24 mouse cellular contexts compared by ENCODE assay signal in genomic region chr17:74440486-74440885, GRCm38 (mm10). TPM values are rescaled to one million over a fixed set of nuclear protein-coding genes. Genes with fewer than 3 reads are reported as not detected.
DNase-seq lines count a peak whose midpoint lies in the region; ATAC-seq and TF ChIP-seq lines count a peak whose summit lies in the region.
"Had no signal": no experiment of that assay in that cellular context is flagged by ENCODE, and none has a peak within 500 bp of the region (broad histone marks: within the 10 kb centered on the region; RNA-seq: fewer than 3 reads in every experiment).

No protein-coding gene starts in this region.

- no peaks in the 10 kb centered on the region for H3K9me3 ChIP-seq in liver, embryonic 12.5 days (replicated peaks)
- H3K9me3 ChIP-seq in intestine, embryonic 15.5 days = no peaks in the 10 kb centered on the region
- H3K9me3 ChIP-seq: embryonic facial prominence, embryonic 10.5 days; lung, embryonic 15.5 days; midbrain, embryonic 15.5 days; neural tube, embryonic 15.5 days had no signal

- H3K36me3 ChIP-seq in liver, adult 2 months (ENCODE audit: control insufficient read depth, insufficient read depth, low read length) = no peaks in the 10 kb centered on the region
- H3K36me3 ChIP-seq in liver, embryonic 12.5 days = no peaks in the 10 kb centered on the region
- no peaks in the 10 kb centered on the region for H3K36me3 ChIP-seq in intestine, embryonic 15.5 days
- H3K36me3 ChIP-seq: embryonic facial prominence, embryonic 10.5 days; lung, embryonic 15.5 days; midbrain, embryonic 15.5 days; neural tube, embryonic 15.5 days had no signal

- H3K27ac ChIP-seq in liver, adult 2 months (replicated peaks; ENCODE audit: insufficient read depth, low read depth, low read length) = no peak overlapping the region
- H3K27ac ChIP-seq in liver, embryonic 12.5 days = no peak overlapping the region
- H3K27ac ChIP-seq in intestine, embryonic 15.5 days = no peak overlapping the region
- H3K27ac ChIP-seq: embryonic facial prominence, embryonic 10.5 days; gastrocnemius, adult 2 months; heart, adult 2 months; lung, embryonic 15.5 days; midbrain, embryonic 15.5 days; neural tube, embryonic 15.5 days had no signal

- H3K9ac ChIP-seq in liver, adult 2 months (ENCODE audit: low read depth, low read length) = no peak overlapping the region
- no peak overlapping the region for H3K9ac ChIP-seq in liver, embryonic 12.5 days
- H3K9ac ChIP-seq in intestine, embryonic 15.5 days = no peak overlapping the region
- H3K9ac ChIP-seq: lung, embryonic 15.5 days; midbrain, embryonic 15.5 days; neural tube, embryonic 15.5 days had no signal

- H3K79me2 ChIP-seq in liver, adult 2 months (ENCODE audit: control insufficient read depth, insufficient read depth, low read length) = no peaks in the 10 kb centered on the region

- H3K4me2 ChIP-seq in liver, embryonic 12.5 days = no peak overlapping the region
- H3K4me2 ChIP-seq in intestine, embryonic 15.5 days (replicated peaks) = no peak overlapping the region
- H3K4me2 ChIP-seq: lung, embryonic 15.5 days; midbrain, embryonic 15.5 days; neural tube, embryonic 15.5 days had no signal

- no peak overlapping the region for H3K4me3 ChIP-seq in liver, adult 2 months (ENCODE audit: insufficient read depth, low read depth, low read length)
- no peak overlapping the region for H3K4me3 ChIP-seq in liver, embryonic 12.5 days
- H3K4me3 ChIP-seq in intestine, embryonic 15.5 days (replicated peaks) = no peak overlapping the region
- H3K4me3 ChIP-seq: embryonic facial prominence, embryonic 10.5 days; gastrocnemius, adult 2 months; heart, adult 2 months; lung, embryonic 15.5 days; midbrain, embryonic 15.5 days; neural tube, embryonic 15.5 days had no signal

- H3K4me1 ChIP-seq in liver, adult 2 months (ENCODE audit: control insufficient read depth, insufficient read depth, low read length) = no peaks in the 10 kb centered on the region
- H3K4me1 ChIP-seq in liver, embryonic 12.5 days = no peaks in the 10 kb centered on the region
- no peaks in the 10 kb centered on the region for H3K4me1 ChIP-seq in intestine, embryonic 15.5 days (replicated peaks)
- H3K4me1 ChIP-seq: embryonic facial prominence, embryonic 10.5 days; lung, embryonic 15.5 days; midbrain, embryonic 15.5 days; neural tube, embryonic 15.5 days had no signal

- WGBS in liver, adult 2 months = 74% methylated on average over 5 of the region's 5 CpGs
- 32% methylated on average over 5 of the region's 5 CpGs for WGBS in liver, embryonic 12.5 days (ENCODE audit: insufficient replicate concordance)
- WGBS in intestine, embryonic 15.5 days = 79% methylated on average over 5 of the region's 5 CpGs

- H3K27me3 ChIP-seq in liver, adult 2 months (ENCODE audit: control insufficient read depth, insufficient read depth, low read length) = no peaks in the 10 kb centered on the region
- H3K27me3 ChIP-seq in liver, embryonic 12.5 days (replicated peaks) = no peaks in the 10 kb centered on the region
- no peaks in the 10 kb centered on the region for H3K27me3 ChIP-seq in intestine, embryonic 15.5 days (replicated peaks)
- H3K27me3 ChIP-seq: lung, embryonic 15.5 days; midbrain, embryonic 15.5 days; neural tube, embryonic 15.5 days had no signal

- DNase-seq in liver, adult 2 months (ENCODE audit: extremely low read depth, low read depth, low spot score) = peak; percentile 17
- peak; percentile 42 to 43 for DNase-seq in B cell, adult 2 months
- no peak for DNase-seq in gastrocnemius, postnatal 25 days
- DNase-seq: adrenal gland, postnatal 25 days; cerebellum, adult 2 months; cerebellum, postnatal 36 days; gastrocnemius, adult 2 months; heart, adult 2 months; heart, postnatal 4 days; kidney, adult 2 months; kidney, postnatal 14 days; liver; right cerebral cortex, postnatal 25 days; thymus, postnatal 36 days had no signal

- TF ChIP-seq CTCF in liver, adult 2 months (IDR thresholded peaks at IDR 0.05; ENCODE audit: low read depth, low read length) = no peak

- ATAC-seq in liver, embryonic 12.5 days = no peak
- peak; percentile 98 for ATAC-seq in common myeloid progenitor, adult 5-6 weeks (replicated peaks; ENCODE audit: low read depth, poor library complexity, severe bottlenecking)
- ATAC-seq in monocyte, adult 5-6 weeks (replicated peaks; ENCODE audit: insufficient number of reproducible peaks, low FRiP score, low TSS enrichment, poor library complexity, severe bottlenecking) = peak; percentile 86
- no peak for ATAC-seq in intestine, embryonic 15.5 days
- no peak for ATAC-seq in inflammation-experienced regulatory T-cells, adult 6 months
- ATAC-seq: activated CD4-positive, CD25-positive, alpha-beta regulatory T cell, adult 4 months; midbrain, embryonic 15.5 days had no signal

- no peak for TF ChIP-seq POLR2A in liver, adult 2 months (IDR thresholded peaks at IDR 0.05; ENCODE audit: extremely low read depth, insufficient read depth, low read length)

RNA-seq across cellular contexts. Expression of gene Nlrc4, which starts 18.5 kb away (rescaled TPM):
- total RNA-seq in liver, adult 2 months (2014; rRNA removed) = 0.37 and 0.40 TPM in 2 replicates
- polyA plus RNA-seq in liver, adult 2 months (2012; rRNA removed) = 0.04 TPM in 1 of 2 replicates, not detected in the other
- 0.26 and 0.33 TPM in 2 replicates for polyA plus RNA-seq in liver, embryonic 12.5 days (2016; fragmentation: Nextera tagmentation; extraction: Ambion mirVana)
- total RNA-seq in common myeloid progenitor, adult 5-6 weeks (2017) = 6.9 and 7.1 TPM in 2 replicates
- 16.7 to 19.4 TPM (median 18.0 TPM) in 3 replicates for total RNA-seq in monocyte, adult 5-6 weeks (2017)
- polyA plus RNA-seq in intestine, embryonic 15.5 days (2015; fragmentation: Nextera tagmentation; extraction: Ambion mirVana) = 7.1 and 7.3 TPM in 2 replicates
- 1 to 10 TPM in 1 of 3 experiments, under 1 TPM in 2; 0.83 to 1.1 (median 0.93) TPM for polyA plus RNA-seq in inflammation-experienced regulatory T-cells, adult 6 months (2017; shearing (Covaris generic))
- under 1 TPM; 0.08 to 0.15 TPM for total RNA-seq in gastrocnemius, postnatal 25 days (2021)

RNA-seq across cellular contexts. Expression of gene Slc30a6, which starts 45.1 kb away (rescaled TPM):
- 22.7 and 23.6 TPM in 2 replicates for total RNA-seq in liver, adult 2 months (2014; rRNA removed)
- polyA plus RNA-seq in liver, adult 2 months (2012; rRNA removed) = 13.5 and 14.4 TPM in 2 replicates
- polyA plus RNA-seq in liver, embryonic 12.5 days (2016; fragmentation: Nextera tagmentation; extraction: Ambion mirVana) = 22.0 and 22.4 TPM in 2 replicates
- 9.1 and 13.8 TPM in 2 replicates for total RNA-seq in common myeloid progenitor, adult 5-6 weeks (2017)
- total RNA-seq in monocyte, adult 5-6 weeks (2017) = 9.7 to 17.0 TPM (median 10.1 TPM) in 3 replicates
- 39.7 and 41.2 TPM in 2 replicates for polyA plus RNA-seq in intestine, embryonic 15.5 days (2015; fragmentation: Nextera tagmentation; extraction: Ambion mirVana)
- 10 to 100 TPM; 27.6 to 31.2 (median 30.9) TPM for polyA plus RNA-seq in inflammation-experienced regulatory T-cells, adult 6 months (2017; shearing (Covaris generic))
- total RNA-seq in gastrocnemius, postnatal 25 days (2021) = 1 to 10 TPM; 5.9 to 6.1 TPM

RNA-seq across cellular contexts. Expression of gene Yipf4, which starts 48.8 kb away (rescaled TPM):
- 30.3 and 35.4 TPM in 2 replicates for total RNA-seq in liver, adult 2 months (2014; rRNA removed)
- polyA plus RNA-seq in liver, adult 2 months (2012; rRNA removed) = 27.4 and 28.2 TPM in 2 replicates
- polyA plus RNA-seq in liver, embryonic 12.5 days (2016; fragmentation: Nextera tagmentation; extraction: Ambion mirVana) = 63.2 and 64.7 TPM in 2 replicates
- total RNA-seq in common myeloid progenitor, adult 5-6 weeks (2017) = 36.1 and 41.7 TPM in 2 replicates
- total RNA-seq in monocyte, adult 5-6 weeks (2017) = 67.2 to 82.9 TPM (median 81.1 TPM) in 3 replicates
- polyA plus RNA-seq in intestine, embryonic 15.5 days (2015; fragmentation: Nextera tagmentation; extraction: Ambion mirVana) = 62.6 and 74.2 TPM in 2 replicates
- polyA plus RNA-seq in inflammation-experienced regulatory T-cells, adult 6 months (2017; shearing (Covaris generic)) = 10 to 100 TPM in 2 of 3 experiments, 1 to 10 TPM in 1; 9.2 to 20.0 (median 17.8) TPM
- 10 to 100 TPM; 25.8 to 30.1 TPM for total RNA-seq in gastrocnemius, postnatal 25 days (2021)

Comparison
In these comparisons a context has a peak if more than half of its experiments do, and no peak if none do; other contexts are left out.
1. ATAC-seq: peak in common myeloid progenitor, adult 5-6 weeks (single experiment) and monocyte, adult 5-6 weeks (single experiment); none in liver, embryonic 12.5 days (single experiment), intestine, embryonic 15.5 days (single experiment) and inflammation-experienced regulatory T-cells, adult 6 months (single experiment).